10 mouse cellular contexts compared by ENCODE assay signal in genomic region chr4:43927826-43928225, GRCm38 (mm10). TPM values are rescaled to one million over a fixed set of nuclear protein-coding genes. Genes with fewer than 3 reads are reported as not detected.
A peak's percentile ranks its signal among the peaks of the same experiment; 100 is the strongest.
DNase-seq lines count a peak whose midpoint lies in the region; ATAC-seq lines count a peak whose summit lies in the region.
"Had no signal": no experiment of that assay in that cellular context is flagged by ENCODE, and none has a peak within 500 bp of the region (broad histone marks: within the 10 kb centered on the region; RNA-seq: fewer than 3 reads in every experiment).

No protein-coding gene starts in this region.

- no peak overlapping the region for H3K9ac ChIP-seq in liver, embryonic 12.5 days
- no peak overlapping the region for H3K9ac ChIP-seq in embryonic facial prominence, embryonic 11.5 days (replicated peaks; ENCODE audit: low read length)
- H3K9ac ChIP-seq in forebrain, embryonic 12.5 days: no peak overlapping the region

- H3K4me2 ChIP-seq in liver, embryonic 12.5 days: no peak overlapping the region
- no peak overlapping the region for H3K4me2 ChIP-seq in embryonic facial prominence, embryonic 11.5 days (ENCODE audit: low read depth, low read length)
- no peak overlapping the region for H3K4me2 ChIP-seq in forebrain, embryonic 12.5 days

- DNase-seq in adrenal gland, postnatal 10 days: peak; percentile 37
- DNase-seq in adrenal gland, adult 8-10 months: no peak
- peak; percentile 67 for DNase-seq in liver
- peak; percentile 31 for DNase-seq in embryonic facial prominence, embryonic 11.5 days (ENCODE audit: low spot score)
- peak; percentile 60 to 86 for DNase-seq in spleen, postnatal 4 days (ENCODE audit: low spot score in 2 of 2)
- DNase-seq in right cerebral cortex, adult 18-20 months: no peak

- H3K4me1 ChIP-seq in liver, embryonic 12.5 days: no peaks in the 10 kb centered on the region
- H3K4me1 ChIP-seq in embryonic facial prominence, embryonic 11.5 days (ENCODE audit: control insufficient read depth, insufficient read depth, low read length): no peaks in the 10 kb centered on the region
- no peaks in the 10 kb centered on the region for H3K4me1 ChIP-seq in forebrain, embryonic 12.5 days

- no peak overlapping the region for H3K27ac ChIP-seq in liver, embryonic 12.5 days
- H3K27ac ChIP-seq in embryonic facial prominence, embryonic 11.5 days (replicated peaks; ENCODE audit: low read depth, low read length): no peak overlapping the region
- no peak overlapping the region for H3K27ac ChIP-seq in forebrain, embryonic 12.5 days

- no peak for ATAC-seq in liver, embryonic 12.5 days
- ATAC-seq in embryonic facial prominence, embryonic 11.5 days (replicated peaks; ENCODE audit: insufficient number of reproducible peaks, low FRiP score, low TSS enrichment, low read depth): no peak
- no peak for ATAC-seq in forebrain, embryonic 12.5 days (ENCODE audit: low FRiP score)

- no peak overlapping the region for H3K4me3 ChIP-seq in liver, embryonic 12.5 days
- H3K4me3 ChIP-seq in embryonic facial prominence, embryonic 11.5 days (ENCODE audit: low read depth, low read length): no peak overlapping the region
- no peak overlapping the region for H3K4me3 ChIP-seq in forebrain, embryonic 12.5 days (replicated peaks)

- WGBS in liver, embryonic 12.5 days (ENCODE audit: insufficient replicate concordance): 79% methylated on average over 3 of the region's 3 CpGs
- 90% methylated on average over 3 of the region's 3 CpGs for WGBS in embryonic facial prominence, embryonic 11.5 days
- WGBS in forebrain, embryonic 12.5 days: 90% methylated on average over 3 of the region's 3 CpGs

- H3K9me3 ChIP-seq in liver, embryonic 12.5 days (replicated peaks): no peaks in the 10 kb centered on the region
- H3K9me3 ChIP-seq in embryonic facial prominence, embryonic 11.5 days (replicated peaks; ENCODE audit: control insufficient read depth, low read length): no peaks in the 10 kb centered on the region
- H3K9me3 ChIP-seq in forebrain, embryonic 12.5 days: no peaks in the 10 kb centered on the region

- no peaks in the 10 kb centered on the region for H3K27me3 ChIP-seq in liver, embryonic 12.5 days (replicated peaks)
- H3K27me3 ChIP-seq in embryonic facial prominence, embryonic 11.5 days (ENCODE audit: control insufficient read depth, insufficient read depth, low read length): no peaks in the 10 kb centered on the region
- no peaks in the 10 kb centered on the region for H3K27me3 ChIP-seq in forebrain, embryonic 12.5 days

- H3K36me3 ChIP-seq in liver, embryonic 12.5 days: peaks cover 20% of the 10 kb centered on the region
- peaks cover 8% of the 10 kb centered on the region for H3K36me3 ChIP-seq in embryonic facial prominence, embryonic 11.5 days (replicated peaks; ENCODE audit: control insufficient read depth, insufficient read depth, low read depth, low read length)
- H3K36me3 ChIP-seq in forebrain, embryonic 12.5 days (replicated peaks): peaks cover 78% of the 10 kb centered on the region

RNA-seq across cellular contexts. Expression of gene Glipr2, which starts 29.4 kb away (rescaled TPM):
- total RNA-seq in adrenal gland, postnatal 10 days (2021): 10 to 100 TPM; 10.7 to 14.9 TPM
- total RNA-seq in adrenal gland, adult 8-10 months (2022): 1 to 10 TPM; 1.8 to 3.1 (median 2.0) TPM
- polyA plus RNA-seq in liver, embryonic 12.5 days (2016; fragmentation: Nextera tagmentation; extraction: Ambion mirVana): 45.8 and 46.6 TPM in 2 replicates
- 135 and 142 TPM in 2 replicates for polyA plus RNA-seq in embryonic facial prominence, embryonic 11.5 days (2014; fragmentation: Nextera tagmentation; extraction: Ambion mirVana)
- 56.9 and 61.7 TPM in 2 replicates for polyA plus RNA-seq in forebrain, embryonic 12.5 days (2016; fragmentation: Nextera tagmentation; extraction: Ambion mirVana)

RNA-seq across cellular contexts. Expression of gene Reck, which starts 52.5 kb away (rescaled TPM):
- total RNA-seq in adrenal gland, postnatal 10 days (2021): 10 to 100 TPM; 17.1 to 18.1 TPM
- total RNA-seq in adrenal gland, adult 8-10 months (2022): 10 to 100 TPM; 21.6 to 45.0 (median 32.0) TPM
- polyA plus RNA-seq in liver, embryonic 12.5 days (2016; fragmentation: Nextera tagmentation; extraction: Ambion mirVana): 5.3 and 5.8 TPM in 2 replicates
- 21.7 and 24.3 TPM in 2 replicates for polyA plus RNA-seq in embryonic facial prominence, embryonic 11.5 days (2014; fragmentation: Nextera tagmentation; extraction: Ambion mirVana)
- polyA plus RNA-seq in forebrain, embryonic 12.5 days (2016; fragmentation: Nextera tagmentation; extraction: Ambion mirVana): 8.9 and 11.3 TPM in 2 replicates

RNA-seq across cellular contexts. Expression of gene Ccin, which starts 55.5 kb away (rescaled TPM):
- not detected for total RNA-seq in adrenal gland, postnatal 10 days (2021)
- total RNA-seq in adrenal gland, adult 8-10 months (2022): not detected
- polyA plus RNA-seq in liver, embryonic 12.5 days (2016; fragmentation: Nextera tagmentation; extraction: Ambion mirVana): not detected in 2 replicates
- not detected in 2 replicates for polyA plus RNA-seq in embryonic facial prominence, embryonic 11.5 days (2014; fragmentation: Nextera tagmentation; extraction: Ambion mirVana)
- polyA plus RNA-seq in forebrain, embryonic 12.5 days (2016; fragmentation: Nextera tagmentation; extraction: Ambion mirVana): 0.09 TPM in 1 of 2 replicates, not detected in the other
- polyA plus RNA-seq: lung, embryonic 16.5 days; stomach, embryonic 16.5 days had no signal

Comparison
In these comparisons a context has a peak if more than half of its experiments do, and no peak if none do; other contexts are left out.
1. DNase-seq: peak in adrenal gland, postnatal 10 days (single experiment), liver (single experiment), embryonic facial prominence, embryonic 11.5 days (single experiment) and spleen, postnatal 4 days (2 of 2); none in adrenal gland, adult 8-10 months (single experiment) and right cerebral cortex, adult 18-20 months (single experiment).